Mouse (Mus musculus): ENCODE data around the gene Psmd9. TPM values are rescaled to one million over a fixed set of nuclear protein-coding genes. Genes with fewer than 3 reads are reported as not detected.

The Psmd9 gene
- polyA plus RNA-seq, 3 experiments from 2014 or later = 36.1 to 40.9 (median 39.8) TPM

DNA sequence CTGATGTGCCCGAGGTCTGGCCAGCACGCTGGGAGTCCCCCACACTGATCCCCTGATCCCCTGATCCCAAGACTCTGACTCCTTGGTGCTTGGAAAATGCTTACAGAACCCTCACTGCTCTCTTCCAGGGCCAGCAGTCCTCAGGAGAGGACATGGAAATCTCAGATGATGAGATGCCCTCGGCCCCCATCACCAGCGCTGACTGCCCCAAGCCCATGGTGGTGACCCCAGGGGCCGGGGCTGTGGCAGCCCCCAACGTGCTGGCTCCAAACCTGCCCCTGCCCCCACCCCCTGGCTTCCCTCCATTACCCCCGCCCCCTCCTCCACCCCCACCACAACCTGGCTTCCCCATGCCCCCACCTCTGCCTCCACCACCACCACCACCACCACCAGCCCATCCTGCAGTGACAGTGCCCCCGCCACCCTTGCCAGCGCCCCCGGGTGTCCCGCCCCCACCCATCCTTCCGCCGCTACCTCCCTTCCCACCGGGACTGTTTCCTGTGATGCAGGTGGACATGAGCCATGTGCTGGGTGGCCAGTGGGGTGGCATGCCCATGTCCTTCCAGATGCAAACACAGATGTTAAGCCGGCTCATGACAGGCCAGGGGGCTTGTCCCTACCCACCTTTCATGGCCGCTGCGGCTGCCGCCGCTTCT is 17.4 kb upstream of the Psmd9 start:
- ATAC-seq = no peak

DNA sequence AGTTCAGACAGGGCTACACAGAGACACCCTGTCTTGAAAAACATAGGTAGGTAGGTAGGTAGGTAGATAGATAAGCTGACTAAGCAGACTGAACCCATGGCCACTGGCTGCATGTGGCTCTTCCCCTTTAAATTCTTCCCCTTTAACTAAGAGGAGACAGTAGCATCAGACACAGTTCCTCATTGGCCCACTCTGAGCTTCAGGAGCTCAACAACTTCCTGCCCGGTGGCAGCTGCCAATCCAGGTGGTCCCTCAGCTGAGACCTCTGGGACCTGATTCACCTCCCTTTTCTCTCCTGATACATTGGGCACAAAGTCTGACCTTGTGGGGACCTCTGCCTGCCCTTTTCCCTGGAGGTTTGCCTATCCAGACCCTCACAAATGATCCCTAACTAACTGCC is 16.3 kb upstream of the Psmd9 start:
- no peak for ATAC-seq

DNA sequence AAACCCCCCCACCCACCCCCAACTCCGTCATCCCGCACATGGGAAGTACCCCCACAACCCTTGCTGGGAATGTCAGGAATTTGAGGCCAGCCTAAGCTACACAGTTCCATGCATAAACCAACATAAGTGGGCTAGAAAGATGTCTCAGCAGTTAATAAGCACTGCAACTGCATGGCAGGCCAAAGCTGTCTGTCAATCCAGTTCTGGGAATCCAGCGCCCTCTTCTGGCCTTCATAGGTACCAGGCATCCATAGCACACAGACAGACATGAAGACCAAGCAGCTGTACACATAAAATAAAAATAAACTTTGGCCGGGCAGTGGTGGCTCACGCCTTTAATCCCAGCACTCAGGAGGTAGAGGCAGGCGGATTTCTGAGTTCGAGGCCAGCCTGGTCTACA is 13.8 kb upstream of the Psmd9 start:
- ATAC-seq = no peak

GRCm38 (mm10) chr5:123156763-123157162 is 12.4 kb upstream of the Psmd9 start:
- no peak for ATAC-seq

DNA sequence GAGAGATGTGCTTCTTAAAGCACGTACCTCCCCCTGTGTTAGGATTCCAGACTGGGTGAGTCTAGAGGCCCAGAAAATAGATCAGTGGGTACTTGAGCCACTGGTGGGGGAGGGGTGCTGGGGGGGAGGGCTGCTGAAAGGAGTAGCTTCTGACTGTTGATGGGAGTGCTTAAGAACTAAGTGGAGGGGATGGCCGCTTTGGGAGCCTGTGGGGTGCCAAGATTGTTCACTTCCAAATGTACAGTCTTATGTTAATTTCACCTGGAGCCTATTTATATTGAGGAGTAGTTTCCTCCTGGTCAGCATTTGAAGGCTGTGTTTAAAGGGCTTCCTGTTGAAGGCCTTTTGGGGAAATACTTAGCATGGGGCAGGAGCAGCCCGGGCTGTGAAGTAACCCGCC is 11.2 kb upstream of the Psmd9 start:
- no peak for ATAC-seq

DNA sequence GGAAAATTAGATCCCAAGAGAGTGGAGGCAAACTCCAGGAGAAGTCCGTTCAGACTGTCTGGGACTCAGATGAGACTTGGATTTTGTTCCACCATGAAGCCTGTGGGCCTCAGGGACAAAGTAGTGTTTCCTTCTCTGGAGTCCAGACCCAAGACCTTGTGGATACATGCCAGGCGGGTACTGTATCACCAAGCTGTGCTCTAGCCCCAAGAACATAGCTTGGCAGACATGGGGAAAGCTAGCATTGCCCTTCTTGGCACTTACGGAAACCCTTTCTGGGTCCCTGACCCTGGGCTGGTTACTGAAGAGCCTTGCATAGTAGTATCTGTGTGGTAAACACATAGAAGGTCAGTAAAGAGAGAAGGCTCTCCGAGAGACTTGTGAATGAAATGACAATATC is 9.8 kb upstream of the Psmd9 start:
- no peak for ATAC-seq

DNA sequence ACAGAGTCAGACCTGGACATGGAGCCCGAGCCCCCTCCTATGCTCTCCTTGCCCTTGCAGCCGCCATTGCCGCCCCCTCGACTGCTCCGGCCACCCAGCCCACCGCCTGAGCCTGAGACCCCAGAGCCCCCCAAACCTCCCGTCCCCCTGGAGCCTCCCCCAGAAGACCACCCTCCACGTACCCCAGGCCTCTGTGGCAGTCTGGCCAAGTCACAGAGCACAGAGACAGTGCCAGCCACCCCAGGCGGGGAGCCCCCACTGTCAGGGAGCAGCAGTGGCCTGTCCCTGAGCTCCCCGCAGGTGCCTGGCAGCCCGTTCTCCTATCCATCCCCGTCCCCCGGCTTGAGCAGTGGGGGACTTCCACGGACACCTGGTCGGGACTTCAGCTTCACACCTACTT is 9.3 kb upstream of the Psmd9 start:
- ATAC-seq = no peak

DNA sequence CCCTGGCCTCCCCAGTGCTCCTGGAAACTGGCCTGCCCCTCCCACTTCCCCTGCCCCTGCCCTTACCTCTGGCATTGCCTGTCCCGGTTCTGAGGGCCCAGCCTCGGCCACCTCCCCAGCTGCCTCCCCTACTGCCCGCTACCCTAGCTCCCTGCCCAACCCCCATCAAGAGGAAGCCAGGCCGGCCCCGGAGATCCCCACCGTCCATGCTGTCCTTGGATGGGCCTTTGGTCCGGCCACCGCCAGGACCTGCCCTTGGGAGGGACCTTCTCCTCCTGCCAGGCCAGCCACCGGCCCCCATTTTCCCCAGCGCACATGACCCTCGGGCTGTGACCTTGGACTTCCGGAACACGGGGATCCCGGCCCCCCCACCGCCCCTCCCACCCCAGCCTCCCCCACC is 8.9 kb upstream of the Psmd9 start:
- no peak for ATAC-seq

DNA sequence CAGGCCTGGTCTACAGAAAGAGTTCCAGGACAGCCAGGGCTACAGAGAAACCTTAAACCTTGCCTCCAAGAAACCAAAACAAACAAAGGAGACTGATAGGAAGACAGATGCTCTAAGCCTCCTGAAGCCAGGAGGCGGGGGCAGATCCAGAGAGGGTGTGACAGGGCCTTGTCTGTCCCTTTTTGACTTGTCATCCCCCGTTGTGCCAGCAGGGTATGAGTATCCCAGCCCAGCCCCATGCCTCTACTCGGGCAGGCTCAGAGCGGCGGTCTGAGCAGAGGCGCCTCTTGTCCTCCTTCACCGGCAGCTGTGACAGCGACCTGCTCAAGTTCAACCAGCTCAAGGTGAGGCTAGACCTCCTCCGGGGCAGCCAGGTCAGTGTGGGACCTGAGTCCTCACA is 6.3 kb upstream of the Psmd9 start:
- no peak for ATAC-seq

DNA sequence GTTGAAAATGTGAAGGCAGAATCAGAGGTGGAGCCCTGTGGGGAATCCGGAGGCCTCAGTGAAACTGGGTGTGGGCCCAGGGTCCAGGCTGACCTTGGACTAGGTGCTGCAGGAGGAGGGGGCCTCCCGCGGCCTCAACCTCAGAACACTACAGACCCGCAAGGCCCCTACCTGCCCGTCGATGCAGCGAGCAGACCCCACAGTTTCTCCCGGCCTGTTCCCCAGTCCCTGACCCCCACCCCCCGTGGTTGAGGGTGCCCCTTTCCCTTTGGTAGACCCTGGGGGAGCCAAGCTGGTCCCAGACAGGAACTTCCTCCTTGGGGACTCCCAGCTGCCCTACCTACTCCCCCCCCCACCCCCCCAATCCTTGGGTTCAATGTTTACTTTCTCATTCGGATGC is 2.8 kb upstream of the Psmd9 start:
- ATAC-seq = no peak

GRCm38 (mm10) chr5:123167591-123167990 is 1.6 kb upstream of the Psmd9 start:
- ATAC-seq = no peak

- ATAC-seq = no peak
Measured at GRCm38 (mm10) chr5:123170365-123170764, 1.2 kb downstream of the Psmd9 start.

DNA sequence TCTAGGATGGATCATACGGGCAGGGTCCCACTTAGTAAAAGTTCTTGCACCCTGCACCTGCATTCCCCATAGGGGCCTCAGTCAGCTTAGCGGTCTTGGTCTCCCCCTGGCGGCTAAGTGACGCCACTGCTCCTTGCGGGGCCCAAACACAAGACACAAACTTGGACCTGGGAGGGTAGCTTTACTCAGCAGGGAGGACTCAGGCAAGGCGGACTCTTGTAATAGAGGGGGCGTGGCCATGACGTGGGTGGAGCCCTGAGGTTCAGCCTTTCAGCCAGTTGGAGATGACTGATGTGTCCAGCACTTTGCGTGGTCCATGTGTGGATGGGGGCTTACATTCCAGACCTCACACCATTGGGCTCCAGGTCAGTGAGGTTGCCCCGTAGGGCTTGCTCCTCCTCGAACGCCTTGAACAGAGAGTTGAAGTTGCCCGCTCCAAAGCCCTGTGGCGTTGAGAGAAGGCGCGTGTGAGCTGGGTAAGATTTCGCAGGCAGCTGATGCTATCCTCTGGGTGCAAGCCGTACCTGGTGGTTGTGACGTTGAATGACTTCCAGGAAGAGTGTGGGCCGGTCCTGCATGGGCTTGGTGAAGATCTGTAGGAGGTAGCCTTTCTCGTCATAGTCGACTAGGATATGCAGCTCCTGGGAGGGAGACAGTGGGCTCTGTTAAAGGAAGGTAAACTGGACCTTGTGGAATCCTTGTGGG is 2.6 kb downstream of the Psmd9 start:
- ATAC-seq = peak; percentile 78

GRCm38 (mm10) chr5:123178792-123179191 is 9.6 kb downstream of the Psmd9 start:
- ATAC-seq = no peak

DNA sequence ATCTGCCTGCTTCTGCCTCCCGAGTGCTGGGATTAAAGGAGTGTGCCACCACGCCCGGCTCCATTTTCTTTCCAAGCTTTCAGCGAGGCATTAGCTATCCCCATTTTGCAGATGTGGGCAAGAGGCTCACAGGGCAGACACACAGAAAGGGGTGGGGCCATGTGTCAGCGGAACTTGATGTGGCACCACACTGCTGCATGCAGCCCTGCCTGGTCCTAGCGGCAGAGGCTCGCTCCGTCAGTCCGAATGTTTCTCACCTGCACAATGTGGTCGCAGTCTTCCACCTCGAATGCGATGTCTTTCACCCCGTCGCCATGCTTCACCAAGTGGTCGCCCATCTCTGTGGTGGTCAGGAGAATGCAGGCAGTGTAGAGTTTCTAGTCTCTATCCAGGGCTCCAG is 11.2 kb downstream of the Psmd9 start:
- no peak for ATAC-seq

GRCm38 (mm10) chr5:123181536-123181935 is 12.3 kb downstream of the Psmd9 start:
- no peak for ATAC-seq

DNA sequence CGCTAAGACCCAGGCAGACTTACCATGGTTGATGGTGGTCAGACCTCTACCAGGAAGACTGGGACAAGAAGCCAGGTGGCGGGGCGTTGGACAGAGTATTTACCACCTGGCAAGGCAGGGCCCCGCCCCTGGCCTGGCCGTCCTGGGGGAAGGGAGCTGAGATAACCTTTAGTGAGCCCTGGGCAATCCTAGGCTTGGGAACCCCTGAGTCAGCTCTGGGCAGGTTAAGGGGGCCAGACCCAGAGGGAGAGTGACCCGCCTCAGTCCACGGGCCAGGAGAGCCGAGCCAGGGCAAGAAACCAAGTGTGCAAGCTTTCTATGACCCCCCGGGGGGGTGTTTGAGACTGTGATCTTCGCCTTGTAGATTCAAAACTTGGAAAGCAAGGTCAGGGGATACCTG is 13.4 kb downstream of the Psmd9 start, which contains the start of gene Hpd:
Hpd (minus strand) TSS at position 77 of the 400 bp plus-strand sequence.
- no peak for ATAC-seq

- no peak for ATAC-seq
Measured at GRCm38 (mm10) chr5:123185966-123186365, 16.8 kb downstream of the Psmd9 start.

GRCm38 (mm10) chr5:123187306-123187705 is 18.1 kb downstream of the Psmd9 start:
- ATAC-seq = no peak

- no peak for ATAC-seq
Measured at GRCm38 (mm10) chr5:123190912-123191311, 21.7 kb downstream of the Psmd9 start.

DNA sequence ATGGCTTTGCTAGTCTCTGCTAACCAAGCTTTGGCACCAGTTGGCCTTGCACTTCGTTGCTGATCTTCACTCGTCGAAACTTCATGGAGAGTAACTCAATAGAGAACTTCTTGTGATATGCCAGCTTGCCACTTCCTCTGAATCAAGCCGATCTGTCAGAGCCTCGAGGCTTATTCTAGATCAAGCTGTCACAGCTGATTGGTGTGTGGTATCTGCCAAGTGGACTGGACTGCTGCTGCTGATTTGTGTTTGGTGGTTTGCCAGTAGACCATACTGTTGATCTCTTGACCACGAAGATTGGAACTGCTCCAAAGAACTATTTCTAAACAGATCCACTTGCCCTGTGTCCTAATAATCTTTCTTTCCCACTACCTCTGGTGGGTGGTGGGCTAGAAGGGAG is 22.2 kb downstream of the Psmd9 start:
- no peak for ATAC-seq

GRCm38 (mm10) chr5:123192606-123193150 is 23.5 kb downstream of the Psmd9 start:
- no peak for ATAC-seq

GRCm38 (mm10) chr5:123193436-123193835 is 24.2 kb downstream of the Psmd9 start:
- no peak for ATAC-seq

DNA sequence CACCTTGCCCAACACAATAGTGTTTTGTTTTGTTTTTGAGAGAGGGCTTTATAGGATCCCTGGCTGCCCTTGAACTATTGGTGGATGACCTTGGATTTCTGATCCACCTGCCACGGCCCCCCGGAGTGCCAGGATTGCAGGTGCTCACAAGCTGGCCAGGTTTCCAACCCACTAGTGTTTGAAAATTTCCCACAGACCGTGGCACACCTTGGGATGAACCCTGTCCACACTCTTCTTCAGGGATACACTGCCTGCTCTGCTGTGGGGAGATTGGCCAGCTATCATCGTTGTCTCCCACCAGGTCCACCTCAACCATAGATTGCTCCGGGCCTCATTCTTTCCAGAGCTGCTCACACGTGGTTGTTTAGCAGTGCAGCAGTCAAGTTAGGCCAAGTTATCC is 25.6 kb downstream of the Psmd9 start:
- no peak for ATAC-seq

Data from inflammation-experienced regulatory T-cells, adult 6 months (primary cell).